11 mouse cellular contexts compared by ENCODE assay signal in the genomic region with DNA sequence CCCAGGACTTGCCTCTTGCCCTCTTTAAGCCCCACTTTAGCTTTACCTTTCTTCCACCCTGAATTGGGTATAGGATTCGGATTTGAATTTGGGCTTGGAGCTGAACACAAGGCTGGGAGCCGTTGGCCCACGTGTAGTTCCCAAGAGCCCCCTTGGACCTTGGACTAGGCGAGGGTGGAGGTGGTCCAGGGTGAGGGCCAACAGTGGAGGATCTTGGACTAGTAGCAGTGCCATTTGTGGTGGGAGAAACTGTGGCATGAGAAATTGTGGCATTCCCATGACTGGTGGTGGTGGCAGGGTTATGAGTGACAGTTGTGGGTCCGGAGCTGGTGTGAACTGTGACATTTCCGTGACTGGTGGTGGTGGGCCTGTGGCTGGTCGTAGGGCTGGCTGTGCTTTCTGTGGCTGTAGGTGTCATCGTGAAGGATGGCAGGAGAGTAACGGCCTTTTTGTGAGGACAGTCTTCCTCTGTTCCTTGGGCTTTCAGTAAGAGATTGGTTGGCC. TPM values are rescaled to one million over a fixed set of nuclear protein-coding genes. Genes with fewer than 3 reads are reported as not detected.
DNase-seq lines count a peak whose midpoint lies in the region; ATAC-seq and TF ChIP-seq lines count a peak whose summit lies in the region.
"Had no signal": no experiment of that assay in that cellular context is flagged by ENCODE, and none has a peak within 500 bp of the region (broad histone marks: within the 10 kb centered on the region; RNA-seq: fewer than 3 reads in every experiment).

No protein-coding gene starts in this region.

- no peak for DNase-seq in forebrain, postnatal 0 days
- DNase-seq in lung, embryonic 14.5 days, result peak; percentile 22
- DNase-seq in lung, postnatal 36 days, result no peak
- no peak for DNase-seq in kidney, adult 8-10 months

- peaks cover 15% of the 10 kb centered on the region for H3K4me1 ChIP-seq in forebrain, postnatal 0 days (ENCODE audit: insufficient read depth)
- H3K4me1 ChIP-seq in forebrain, embryonic 16.5 days (replicated peaks; ENCODE audit: control insufficient read depth, insufficient read depth, low read length), result peaks cover 32% of the 10 kb centered on the region
- peaks cover 5% of the 10 kb centered on the region for H3K4me1 ChIP-seq in lung, embryonic 14.5 days (ENCODE audit: insufficient read depth)
- peaks cover 35% of the 10 kb centered on the region for H3K4me1 ChIP-seq in embryonic facial prominence, embryonic 15.5 days
- peaks cover 43% of the 10 kb centered on the region for H3K4me1 ChIP-seq in midbrain, embryonic 13.5 days (replicated peaks)

- no peak overlapping the region for H3K4me2 ChIP-seq in forebrain, postnatal 0 days (ENCODE audit: low read depth)
- H3K4me2 ChIP-seq in forebrain, embryonic 16.5 days (ENCODE audit: low read length), result no peak overlapping the region
- H3K4me2 ChIP-seq in lung, embryonic 14.5 days, result no peak overlapping the region
- no peak overlapping the region for H3K4me2 ChIP-seq in embryonic facial prominence, embryonic 15.5 days (replicated peaks)
- no peak overlapping the region for H3K4me2 ChIP-seq in midbrain, embryonic 13.5 days (replicated peaks)
- H3K4me2 ChIP-seq: hindbrain, embryonic 15.5 days; neural tube, embryonic 13.5 days had no signal

- peaks cover 62% of the 10 kb centered on the region for H3K36me3 ChIP-seq in forebrain, postnatal 0 days (ENCODE audit: insufficient read depth)
- H3K36me3 ChIP-seq in forebrain, embryonic 16.5 days (ENCODE audit: control insufficient read depth, insufficient read depth), result peaks cover 29% of the 10 kb centered on the region
- peaks cover 67% of the 10 kb centered on the region for H3K36me3 ChIP-seq in lung, embryonic 14.5 days (ENCODE audit: insufficient read depth)
- H3K36me3 ChIP-seq in embryonic facial prominence, embryonic 15.5 days, result peaks cover 63% of the 10 kb centered on the region
- H3K36me3 ChIP-seq in midbrain, embryonic 13.5 days, result peaks cover 67% of the 10 kb centered on the region

- TF ChIP-seq CTCF in forebrain, postnatal 0 days (IDR thresholded peaks at IDR 0.05; ENCODE audit: low read depth), result no peak
- no peak for TF ChIP-seq CTCF in lung, embryonic 14.5 days (IDR thresholded peaks at IDR 0.05; ENCODE audit: low read depth)

- H3K9ac ChIP-seq in forebrain, postnatal 0 days, result no peak overlapping the region
- H3K9ac ChIP-seq in forebrain, embryonic 16.5 days (replicated peaks; ENCODE audit: low read depth, low read length), result no peak overlapping the region
- H3K9ac ChIP-seq in lung, embryonic 14.5 days, result no peak overlapping the region
- H3K9ac ChIP-seq in embryonic facial prominence, embryonic 15.5 days, result no peak overlapping the region
- H3K9ac ChIP-seq in midbrain, embryonic 13.5 days (replicated peaks), result no peak overlapping the region; the same call in 1 of the 2 replicates
- H3K9ac ChIP-seq: hindbrain, embryonic 15.5 days; neural tube, embryonic 13.5 days had no signal

- peak overlapping the region; percentile 21; the same call in 1 of the 2 replicates for H3K27ac ChIP-seq in forebrain, postnatal 0 days (ENCODE audit: low read depth, low read length)
- no peak overlapping the region for H3K27ac ChIP-seq in forebrain, embryonic 16.5 days (ENCODE audit: low read length)
- H3K27ac ChIP-seq in lung, embryonic 14.5 days (ENCODE audit: low read depth), result 0 out of 2 replicates have a peak overlapping the region, but pooled peaks have one; percentile 24
- peak overlapping the region; percentile 41 for H3K27ac ChIP-seq in embryonic facial prominence, embryonic 15.5 days (replicated peaks)
- 0 out of 2 replicates have a peak overlapping the region, but pooled peaks have one; percentile 25 for H3K27ac ChIP-seq in midbrain, embryonic 13.5 days
- H3K27ac ChIP-seq: hindbrain, embryonic 15.5 days; neural tube, embryonic 13.5 days had no signal

- H3K9me3 ChIP-seq in forebrain, postnatal 0 days (ENCODE audit: low read length), result no peaks in the 10 kb centered on the region
- no peaks in the 10 kb centered on the region for H3K9me3 ChIP-seq in forebrain, embryonic 16.5 days (ENCODE audit: control insufficient read depth, low read length)
- no peaks in the 10 kb centered on the region for H3K9me3 ChIP-seq in lung, embryonic 14.5 days (ENCODE audit: low read depth, low read length)
- no peaks in the 10 kb centered on the region for H3K9me3 ChIP-seq in embryonic facial prominence, embryonic 15.5 days (replicated peaks)
- no peaks in the 10 kb centered on the region for H3K9me3 ChIP-seq in midbrain, embryonic 13.5 days
- H3K9me3 ChIP-seq: hindbrain, embryonic 15.5 days; neural tube, embryonic 13.5 days had no signal

- no peak for ATAC-seq in forebrain, postnatal 0 days
- no peak for ATAC-seq in forebrain, embryonic 16.5 days
- ATAC-seq in lung, embryonic 14.5 days (ENCODE audit: insufficient read depth), result no peak
- ATAC-seq in embryonic facial prominence, embryonic 15.5 days (ENCODE audit: insufficient number of reproducible peaks, low FRiP score, low TSS enrichment, low read depth), result no peak
- no peak for ATAC-seq in midbrain, embryonic 13.5 days
- no peak for ATAC-seq in monocyte, adult 5-6 weeks (replicated peaks; ENCODE audit: insufficient number of reproducible peaks, low FRiP score, low TSS enrichment, poor library complexity, severe bottlenecking)

- H3K4me3 ChIP-seq in forebrain, postnatal 0 days (ENCODE audit: low read depth, low read length), result no peak overlapping the region
- H3K4me3 ChIP-seq in forebrain, embryonic 16.5 days (replicated peaks; ENCODE audit: low read length), result no peak overlapping the region
- 0 out of 2 replicates have a peak overlapping the region, but pooled peaks have one; percentile 2 for H3K4me3 ChIP-seq in lung, embryonic 14.5 days (ENCODE audit: low read depth, low read length)
- no peak overlapping the region for H3K4me3 ChIP-seq in embryonic facial prominence, embryonic 15.5 days (replicated peaks)
- no peak overlapping the region for H3K4me3 ChIP-seq in midbrain, embryonic 13.5 days (replicated peaks)
- H3K4me3 ChIP-seq: hindbrain, embryonic 15.5 days; neural tube, embryonic 13.5 days had no signal

- no peaks in the 10 kb centered on the region for H3K27me3 ChIP-seq in forebrain, postnatal 0 days (ENCODE audit: insufficient read depth, low read length)
- no peaks in the 10 kb centered on the region for H3K27me3 ChIP-seq in forebrain, embryonic 16.5 days (replicated peaks; ENCODE audit: control insufficient read depth, insufficient read depth, low read length)
- H3K27me3 ChIP-seq in lung, embryonic 14.5 days (ENCODE audit: insufficient read depth, low read length), result no peaks in the 10 kb centered on the region
- H3K27me3 ChIP-seq in embryonic facial prominence, embryonic 15.5 days, result no peaks in the 10 kb centered on the region
- no peaks in the 10 kb centered on the region for H3K27me3 ChIP-seq in midbrain, embryonic 13.5 days
- H3K27me3 ChIP-seq: hindbrain, embryonic 15.5 days; neural tube, embryonic 13.5 days had no signal

- 75% methylated on average over 9 of the region's 9 CpGs for WGBS in forebrain, postnatal 0 days
- 71% methylated on average over 9 of the region's 9 CpGs for WGBS in forebrain, embryonic 16.5 days
- WGBS in lung, embryonic 14.5 days, result 65% methylated on average over 9 of the region's 9 CpGs
- 74% methylated on average over 9 of the region's 9 CpGs for WGBS in embryonic facial prominence, embryonic 15.5 days
- WGBS in midbrain, embryonic 13.5 days, result 80% methylated on average over 9 of the region's 9 CpGs

RNA-seq across cellular contexts. Expression of a gene that starts 0.4 kb away (rescaled TPM):
- total RNA-seq in forebrain, postnatal 0 days (2014; rRNA removed), result 6.4 and 7.7 TPM in 2 replicates
- 16.0 and 16.3 TPM in 2 replicates for polyA plus RNA-seq in forebrain, postnatal 0 days (2015; fragmentation: Nextera tagmentation; extraction: Ambion mirVana)
- polyA plus RNA-seq in forebrain, embryonic 16.5 days (2015; fragmentation: Nextera tagmentation; extraction: Ambion mirVana), result 6.4 and 7.8 TPM in 2 replicates
- polyA plus RNA-seq in lung, embryonic 14.5 days (2014; fragmentation: Nextera tagmentation; extraction: Ambion mirVana), result 12.1 and 13.5 TPM in 2 replicates
- polyA plus RNA-seq in embryonic facial prominence, embryonic 15.5 days (2015; fragmentation: Nextera tagmentation; extraction: Ambion mirVana), result 26.3 and 28.3 TPM in 2 replicates
- 6.1 and 7.3 TPM in 2 replicates for polyA plus RNA-seq in midbrain, embryonic 13.5 days (2015; fragmentation: Nextera tagmentation; extraction: Ambion mirVana)
- total RNA-seq in monocyte, adult 5-6 weeks (2017), result 203 to 221 TPM (median 207 TPM) in 3 replicates

RNA-seq across cellular contexts. Expression of a gene that starts 3.1 kb away (rescaled TPM):
- 158 and 214 TPM in 2 replicates for total RNA-seq in forebrain, postnatal 0 days (2014; rRNA removed)
- 118 and 122 TPM in 2 replicates for polyA plus RNA-seq in forebrain, postnatal 0 days (2015; fragmentation: Nextera tagmentation; extraction: Ambion mirVana)
- polyA plus RNA-seq in forebrain, embryonic 16.5 days (2015; fragmentation: Nextera tagmentation; extraction: Ambion mirVana), result 82.1 and 90.4 TPM in 2 replicates
- 29.4 and 32.2 TPM in 2 replicates for polyA plus RNA-seq in lung, embryonic 14.5 days (2014; fragmentation: Nextera tagmentation; extraction: Ambion mirVana)
- 66.5 and 67.3 TPM in 2 replicates for polyA plus RNA-seq in embryonic facial prominence, embryonic 15.5 days (2015; fragmentation: Nextera tagmentation; extraction: Ambion mirVana)
- 103 and 104 TPM in 2 replicates for polyA plus RNA-seq in midbrain, embryonic 13.5 days (2015; fragmentation: Nextera tagmentation; extraction: Ambion mirVana)
- 32.9 to 56.3 TPM (median 49.2 TPM) in 3 replicates for total RNA-seq in monocyte, adult 5-6 weeks (2017)

RNA-seq across cellular contexts. Expression of a gene that starts 6.7 kb away (rescaled TPM):
- total RNA-seq in forebrain, postnatal 0 days (2014; rRNA removed), result 1,003 and 1,045 TPM in 2 replicates
- 614 and 772 TPM in 2 replicates for polyA plus RNA-seq in forebrain, postnatal 0 days (2015; fragmentation: Nextera tagmentation; extraction: Ambion mirVana)
- 563 and 599 TPM in 2 replicates for polyA plus RNA-seq in forebrain, embryonic 16.5 days (2015; fragmentation: Nextera tagmentation; extraction: Ambion mirVana)
- polyA plus RNA-seq in lung, embryonic 14.5 days (2014; fragmentation: Nextera tagmentation; extraction: Ambion mirVana), result 695 and 712 TPM in 2 replicates
- 447 and 512 TPM in 2 replicates for polyA plus RNA-seq in embryonic facial prominence, embryonic 15.5 days (2015; fragmentation: Nextera tagmentation; extraction: Ambion mirVana)
- polyA plus RNA-seq in midbrain, embryonic 13.5 days (2015; fragmentation: Nextera tagmentation; extraction: Ambion mirVana), result 581 and 595 TPM in 2 replicates
- 597 to 694 TPM (median 633 TPM) in 3 replicates for total RNA-seq in monocyte, adult 5-6 weeks (2017)

RNA-seq across cellular contexts. Expression of a gene that starts 10.4 kb away (rescaled TPM):
- total RNA-seq in forebrain, postnatal 0 days (2014; rRNA removed), result not detected in 2 replicates
- not detected in 2 replicates for polyA plus RNA-seq in forebrain, postnatal 0 days (2015; fragmentation: Nextera tagmentation; extraction: Ambion mirVana)
- polyA plus RNA-seq in forebrain, embryonic 16.5 days (2015; fragmentation: Nextera tagmentation; extraction: Ambion mirVana), result not detected in 2 replicates
- not detected in 2 replicates for polyA plus RNA-seq in lung, embryonic 14.5 days (2014; fragmentation: Nextera tagmentation; extraction: Ambion mirVana)
- polyA plus RNA-seq in embryonic facial prominence, embryonic 15.5 days (2015; fragmentation: Nextera tagmentation; extraction: Ambion mirVana), result 5.2 TPM in 2 replicates
- 0.31 TPM in 1 of 2 replicates, not detected in the other for polyA plus RNA-seq in midbrain, embryonic 13.5 days (2015; fragmentation: Nextera tagmentation; extraction: Ambion mirVana)
- 4.1 to 8.2 TPM in 2 of 3 replicates, not detected in the other for total RNA-seq in monocyte, adult 5-6 weeks (2017)
- total RNA-seq: common myeloid progenitor, adult 5-6 weeks had no signal
- polyA plus RNA-seq: hindbrain, embryonic 15.5 days; neural tube, embryonic 13.5 days had no signal

RNA-seq across cellular contexts. Expression of a gene that starts 16.4 kb away (rescaled TPM):
- 79.2 and 82.4 TPM in 2 replicates for total RNA-seq in forebrain, postnatal 0 days (2014; rRNA removed)
- polyA plus RNA-seq in forebrain, postnatal 0 days (2015; fragmentation: Nextera tagmentation; extraction: Ambion mirVana), result 60.6 and 77.6 TPM in 2 replicates
- polyA plus RNA-seq in forebrain, embryonic 16.5 days (2015; fragmentation: Nextera tagmentation; extraction: Ambion mirVana), result 97.0 and 115 TPM in 2 replicates
- polyA plus RNA-seq in lung, embryonic 14.5 days (2014; fragmentation: Nextera tagmentation; extraction: Ambion mirVana), result 78.7 and 95.0 TPM in 2 replicates
- polyA plus RNA-seq in embryonic facial prominence, embryonic 15.5 days (2015; fragmentation: Nextera tagmentation; extraction: Ambion mirVana), result 83.7 and 90.5 TPM in 2 replicates
- 101 and 103 TPM in 2 replicates for polyA plus RNA-seq in midbrain, embryonic 13.5 days (2015; fragmentation: Nextera tagmentation; extraction: Ambion mirVana)
- 67.5 to 144 TPM (median 118 TPM) in 3 replicates for total RNA-seq in monocyte, adult 5-6 weeks (2017)
